Mouse (Mus musculus) kidney, postnatal 10 days (tissue): ENCODE results near the gene Zfp706.
"Not testable (repeated sequence)": the region's sequence is repeated elsewhere in the genome, so short reads cannot be mapped to it uniquely, and the experiment has no call there.

Source experiments
- DNase-seq: peaks from one replicate; pipeline ENCODE4 v3.0.0; 2021; ENCODE audit warnings: mixed read lengths

The Zfp706 gene

DNA sequence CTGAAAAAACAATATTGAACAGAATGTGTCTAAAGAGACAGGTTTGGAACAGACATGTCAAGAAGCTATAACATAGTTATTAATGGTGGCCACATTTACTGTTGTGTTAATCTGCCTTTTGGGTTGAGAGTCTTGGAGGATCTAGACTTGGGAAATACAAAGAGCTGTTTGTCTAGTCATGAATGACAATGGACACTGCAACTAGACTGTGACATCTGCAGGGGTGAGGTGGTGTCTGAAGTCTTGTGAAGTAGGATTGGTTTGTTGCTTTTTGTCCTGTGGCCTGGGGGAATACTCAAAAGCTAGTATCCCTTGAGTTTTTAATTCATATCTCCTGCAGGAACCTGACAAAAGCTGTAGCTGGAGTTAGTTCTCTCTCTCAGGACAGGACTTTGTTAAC is 973 bp upstream of the Zfp706 start:
- no peak for DNase-seq

GRCm38 (mm10) chr15:37007959-37008419 is 416 bp upstream of the Zfp706 start:
- DNase-seq = no peak

- peak; percentile 69 for DNase-seq
Observed at GRCm38 (mm10) chr15:37006475-37007164, 953 bp downstream of the Zfp706 start.

GRCm38 (mm10) chr15:37005793-37006474 is 1.6 kb downstream of the Zfp706 start:
- no peak for DNase-seq

DNA sequence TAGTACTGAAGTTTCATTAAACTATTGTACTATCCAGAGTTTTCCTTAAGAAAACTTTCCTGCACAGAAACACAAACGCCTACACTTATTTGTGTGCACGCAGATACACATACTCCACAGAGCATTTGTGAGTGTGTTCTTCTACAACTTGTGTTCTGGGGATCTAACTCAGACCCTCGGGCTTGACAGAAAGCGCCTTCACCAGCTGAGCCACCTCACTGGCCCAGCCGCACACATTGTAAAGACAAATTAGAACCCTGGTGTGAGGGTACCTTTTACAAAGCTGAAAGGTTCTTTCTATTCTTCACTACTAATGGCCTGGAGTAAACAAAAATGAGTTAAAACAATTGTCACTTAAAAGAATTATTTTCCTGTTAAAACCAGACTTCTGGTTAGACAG is 2.7 kb downstream of the Zfp706 start:
- DNase-seq = no peak

DNA sequence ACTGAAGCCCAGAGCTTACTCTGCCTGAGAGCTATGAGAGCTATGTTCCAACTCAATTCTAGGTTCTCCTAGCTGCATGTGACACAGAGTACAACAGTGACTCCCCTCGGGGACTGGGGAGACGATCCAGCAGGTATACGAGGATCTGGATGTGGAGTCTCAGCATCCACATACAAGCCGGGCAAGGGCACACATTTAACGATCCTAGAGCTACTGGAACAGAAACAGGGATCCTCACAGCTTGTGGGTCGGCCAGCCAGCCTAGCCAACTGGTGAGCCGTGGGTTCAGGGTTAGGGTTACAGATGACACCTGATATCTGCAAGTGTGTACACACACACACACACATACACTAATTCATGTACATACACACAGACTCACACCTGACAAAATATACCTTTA is 5.3 kb downstream of the Zfp706 start:
- no peak for DNase-seq

- DNase-seq = not testable (repeated sequence)
Observed at GRCm38 (mm10) chr15:36999602-37000001, 8.0 kb downstream of the Zfp706 start.

- no peak for DNase-seq
Observed at GRCm38 (mm10) chr15:36995166-36995565, 12.4 kb downstream of the Zfp706 start.

- DNase-seq = no peak
Observed at GRCm38 (mm10) chr15:36994665-36995064, 12.9 kb downstream of the Zfp706 start.

DNA sequence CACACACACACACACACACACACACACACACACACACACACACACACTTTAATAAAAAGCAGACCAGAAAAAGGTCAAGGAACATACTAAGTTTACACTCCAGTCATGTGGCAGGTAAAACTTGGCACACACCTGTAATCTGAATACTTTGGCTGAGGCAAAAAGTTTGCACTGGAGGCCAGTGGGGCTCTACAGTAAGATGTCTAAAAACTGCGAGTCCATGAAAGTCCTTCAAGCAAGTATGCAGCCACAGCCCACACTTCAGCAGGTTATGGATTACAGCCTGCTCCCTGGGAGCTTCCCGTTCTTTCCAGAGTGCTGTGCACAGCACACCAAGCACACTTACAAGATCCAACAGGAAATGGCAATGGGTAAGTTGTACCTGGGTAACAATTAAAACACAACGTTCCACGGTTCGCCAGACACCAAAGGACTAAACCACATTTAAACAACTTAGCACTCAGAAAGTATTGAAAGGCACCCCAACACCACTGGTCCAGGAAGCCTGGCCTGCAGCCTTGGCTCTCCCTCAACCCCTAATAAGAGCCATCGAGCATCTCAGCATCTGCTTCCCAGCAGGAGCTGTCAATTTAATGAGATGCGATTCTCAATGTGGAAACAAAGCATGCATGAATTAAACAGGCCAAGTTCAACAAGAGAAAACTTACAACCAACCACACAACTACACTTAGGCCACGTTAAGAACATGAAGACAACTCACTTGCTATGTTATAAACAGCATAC is 14.0 kb downstream of the Zfp706 start:
- DNase-seq = no peak

DNA sequence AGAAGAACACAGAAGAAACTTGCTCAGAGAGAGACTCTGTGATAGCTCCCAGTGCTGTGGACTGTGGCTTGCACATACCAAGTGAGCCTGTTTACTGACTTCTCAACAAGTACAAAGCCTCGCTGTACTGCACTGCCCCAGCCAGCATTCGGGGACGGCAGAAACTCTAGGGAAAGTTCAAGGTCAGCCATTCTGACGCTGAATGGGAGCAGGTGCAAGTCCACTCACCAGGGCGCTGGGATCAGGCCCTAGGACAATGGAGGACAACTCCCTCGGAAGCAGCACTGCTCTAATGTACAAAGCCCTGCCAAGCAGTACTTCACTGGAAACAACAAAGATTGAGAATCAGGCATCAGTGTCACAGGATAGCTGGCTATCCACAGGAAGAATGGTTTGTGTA is 16.2 kb downstream of the Zfp706 start:
- DNase-seq = no peak

GRCm38 (mm10) chr15:36989922-36990321 is 17.7 kb downstream of the Zfp706 start:
- no peak for DNase-seq

- DNase-seq = no peak
Observed at GRCm38 (mm10) chr15:36988718-36989115, 18.9 kb downstream of the Zfp706 start.

GRCm38 (mm10) chr15:36987976-36988717 is 19.4 kb downstream of the Zfp706 start:
- DNase-seq = no peak

DNA sequence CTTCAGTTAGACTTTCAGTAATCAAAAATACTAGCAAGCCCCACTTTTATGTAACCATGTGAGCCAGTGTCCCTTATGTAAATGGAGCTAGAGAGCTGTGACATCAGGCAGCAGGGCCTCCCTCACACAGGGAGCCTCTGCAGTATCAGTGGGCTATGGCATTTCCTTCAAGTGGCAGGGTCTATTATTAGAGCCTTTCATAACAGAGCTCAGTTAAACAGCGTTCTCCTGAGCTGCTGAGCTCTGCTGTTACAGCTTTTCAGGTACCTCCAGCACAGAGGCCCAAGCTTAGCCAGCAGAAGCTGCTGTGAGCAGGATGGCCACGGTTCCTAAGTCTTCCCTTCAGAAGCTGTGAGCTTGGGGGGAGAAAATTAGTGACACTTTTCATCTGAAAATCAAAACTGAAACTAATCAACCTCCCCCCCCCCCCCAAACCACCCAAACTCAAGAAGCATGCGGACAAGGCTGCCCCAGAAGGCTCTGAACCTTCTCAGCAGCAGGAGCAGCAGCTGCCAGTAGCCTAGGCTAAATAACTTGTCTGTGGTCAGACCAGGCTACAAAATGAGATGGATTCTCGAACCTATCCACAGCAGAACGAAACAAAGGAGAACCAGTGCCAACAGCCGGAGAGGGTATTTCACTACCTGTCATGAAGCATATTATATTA is 20.2 kb downstream of the Zfp706 start:
- no peak for DNase-seq

DNA sequence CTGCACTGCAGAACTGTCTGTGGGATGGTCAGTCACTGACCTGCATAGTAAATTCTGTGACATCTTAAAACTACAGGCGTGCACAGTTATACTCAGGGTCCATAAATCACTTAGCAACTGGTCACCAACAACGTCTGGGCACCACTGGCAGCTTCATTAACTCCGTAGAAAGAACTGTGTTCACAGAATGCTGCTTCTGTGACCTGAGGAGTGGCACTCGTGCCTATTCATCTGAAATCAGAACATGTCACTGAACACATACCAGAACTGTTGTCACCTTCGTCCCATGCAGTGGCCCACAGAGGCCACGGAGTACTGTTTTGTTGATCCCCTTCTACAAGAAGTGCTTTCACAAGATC is 22.0 kb downstream of the Zfp706 start:
- no peak for DNase-seq

DNA sequence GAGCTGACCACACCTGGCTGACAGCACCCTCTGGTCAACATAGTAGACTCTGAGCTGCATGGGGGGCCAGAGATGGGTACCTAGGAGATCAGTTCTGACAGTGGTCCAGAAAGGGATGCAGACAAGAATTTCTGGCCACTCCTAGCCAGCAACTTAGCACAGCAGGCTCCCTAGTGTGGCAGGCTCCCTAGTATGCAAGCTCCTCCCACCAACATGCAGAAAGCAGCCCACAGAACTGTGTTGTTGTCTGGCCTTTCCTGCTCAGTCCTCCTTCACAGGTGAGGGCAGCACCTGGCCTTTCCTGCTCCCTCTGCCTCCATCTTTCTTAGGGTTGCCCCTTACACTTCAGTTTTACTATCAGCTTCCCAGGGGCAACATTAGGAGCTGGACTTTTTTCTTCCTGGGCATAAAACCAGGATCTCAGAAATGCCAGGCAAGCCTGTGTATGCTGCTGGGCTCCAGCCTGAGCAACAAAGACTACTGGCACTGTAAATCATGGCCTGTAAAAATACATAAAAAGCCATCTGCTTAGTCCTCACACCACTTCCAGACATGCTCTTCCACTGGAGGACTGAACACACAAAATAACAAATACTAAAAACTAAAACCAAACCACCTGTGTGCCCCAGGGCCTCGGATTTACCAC is 22.5 kb downstream of the Zfp706 start:
- no peak for DNase-seq

DNA sequence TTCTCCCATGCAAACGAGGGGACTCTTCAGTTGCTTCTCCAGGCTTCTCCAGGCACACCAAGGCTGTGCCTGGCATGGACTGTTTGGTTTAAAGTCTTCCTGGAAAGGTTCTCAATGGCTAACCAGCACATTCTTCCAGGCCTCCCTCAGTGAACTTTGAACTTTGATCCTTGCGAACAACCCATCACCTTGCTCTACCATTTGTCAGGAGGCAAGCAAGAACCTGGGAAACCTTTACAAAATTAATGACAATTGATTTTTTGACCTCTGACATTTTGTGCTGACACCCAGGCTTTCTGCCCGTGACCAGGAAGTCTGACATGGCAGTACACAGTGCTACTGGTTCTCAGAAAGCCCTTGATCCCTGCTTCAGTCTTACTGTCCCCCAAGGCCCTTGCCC is 24.1 kb downstream of the Zfp706 start:
- DNase-seq = peak; percentile 18

DNA sequence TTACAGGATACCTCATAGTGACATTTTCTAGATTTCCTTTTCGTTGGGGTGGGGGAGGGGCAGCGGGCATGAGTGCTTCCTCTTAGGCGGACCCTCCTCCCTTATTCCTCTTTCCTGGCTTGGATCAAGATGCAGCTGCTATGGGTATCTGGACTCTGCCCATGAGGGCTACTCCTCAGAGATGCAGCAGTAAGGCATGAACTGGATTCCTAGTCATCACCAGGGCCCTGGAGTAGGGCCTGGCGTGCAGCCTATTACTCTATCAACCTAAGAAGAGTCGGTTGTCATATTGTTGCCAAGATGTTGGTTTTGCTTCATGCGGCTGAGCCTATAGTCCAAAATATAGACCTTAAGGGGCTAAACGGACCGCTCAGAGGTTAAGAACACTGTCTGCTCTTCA is 27.3 kb downstream of the Zfp706 start:
- DNase-seq = no peak

DNA sequence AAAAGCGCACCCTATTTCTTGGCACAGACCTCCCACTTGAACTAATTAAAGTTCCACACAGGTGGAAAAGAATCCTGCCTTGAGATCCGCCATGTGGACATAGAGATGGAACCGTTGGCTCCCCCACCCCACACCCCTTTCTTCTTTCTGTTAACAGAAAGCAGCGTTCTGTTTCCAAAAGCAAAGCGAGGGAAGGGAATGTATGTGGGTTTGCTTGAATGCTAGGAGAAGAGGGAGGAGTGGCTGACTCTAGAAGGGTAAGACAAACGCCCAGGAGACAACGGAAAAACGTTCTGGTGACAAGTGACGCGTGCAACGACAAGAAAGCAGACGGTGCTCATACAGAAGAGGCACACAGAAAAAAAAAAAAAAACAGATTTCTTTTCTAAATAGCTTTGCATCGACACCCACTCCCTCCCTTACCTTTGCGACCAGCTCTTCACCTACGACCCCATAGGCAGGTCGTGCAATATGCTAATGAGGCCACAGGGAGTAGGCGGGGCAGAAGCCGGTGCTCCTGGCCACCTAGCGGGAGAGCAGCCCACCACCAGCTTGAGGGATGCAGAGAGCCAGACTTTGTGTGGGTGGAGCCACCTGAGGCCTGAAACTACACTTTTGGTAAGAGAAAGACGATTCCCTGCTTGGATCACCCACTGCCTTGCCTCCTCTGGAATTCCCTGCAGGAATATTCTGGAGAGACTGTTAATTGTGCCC is 27.9 kb downstream of the Zfp706 start:
- DNase-seq = peak; percentile 62

- no peak for DNase-seq
Observed at GRCm38 (mm10) chr15:36979159-36979487, 28.4 kb downstream of the Zfp706 start.

DNA sequence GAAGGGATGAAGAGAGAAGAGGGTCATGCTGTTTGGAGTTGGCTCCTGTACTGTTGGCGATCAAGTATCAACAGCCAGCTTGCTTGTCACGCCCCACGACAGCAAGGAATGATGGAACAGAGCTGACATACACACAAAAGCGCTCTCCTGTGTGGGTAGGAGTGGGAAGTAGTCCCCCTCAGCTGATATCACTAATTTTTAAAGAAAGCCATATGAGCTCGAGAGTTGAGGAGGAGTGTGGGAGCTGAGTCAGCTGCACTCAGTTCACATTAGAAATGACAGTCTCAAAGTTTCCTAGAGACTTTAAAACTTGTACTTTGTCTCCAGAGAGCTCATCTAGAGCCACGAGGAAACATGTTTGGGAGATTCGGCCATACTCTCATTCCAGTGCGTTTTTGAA is 29.8 kb downstream of the Zfp706 start:
- no peak for DNase-seq
